Mouse (Mus musculus) brain, embryonic 14.5 days (tissue): Measurements from ENCODE around the gene Tcerg1l.

ENCODE experiments used
- CTCF ChIP-seq: fragments of 200-500 bp; IDR thresholded peaks from 2 replicates; pipeline ENCODE4 v1.5.1; 2012; ENCODE audit warnings: inconsistent platforms, mild to moderate bottlenecking, moderate library complexity, borderline replicate concordance; ENCODE audit not compliant: insufficient read depth, insufficient read length; ENCODE audit errors: extremely low read depth
- POLR2A ChIP-seq: fragments of 200-500 bp; IDR thresholded peaks from 2 replicates; pipeline ENCODE4 v1.6.1; 2012; ENCODE audit warnings: mild to moderate bottlenecking, inconsistent platforms, borderline replicate concordance; ENCODE audit not compliant: poor library complexity, insufficient read depth, insufficient read length, severe bottlenecking; ENCODE audit errors: extremely low read depth

- TF ChIP-seq CTCF, result no peak
- TF ChIP-seq POLR2A, result no peak
Observed at GRCm38 (mm10) chr7:138331266-138331665, 66.3 kb downstream of the Tcerg1l start.
